Mouse (Mus musculus) CH12.LX (cell line): ENCODE measurements around the gene Pros1. TPM values are rescaled to one million over a fixed set of nuclear protein-coding genes. Genes with fewer than 3 reads are reported as not detected.

ENCODE experiments used
- DNase-seq: peaks from one replicate; pipeline ENCODE4 v3.0.0-alpha.2; 2013; ENCODE audit errors: extremely low read depth
- H3K27ac ChIP-seq: 2 replicates; pipeline ENCODE4 v1.5.1; 2012; ENCODE audit warnings: low read depth, mild to moderate bottlenecking, control low read depth, moderate library complexity; ENCODE audit not compliant: insufficient read depth
- H3K27me3 ChIP-seq: replicated peaks from 2 replicates; pipeline ENCODE3; 2012; ENCODE audit warnings: inconsistent platforms
- H3K36me3 ChIP-seq, 2 experiments: replicated peaks in 1 of 2; 2 replicates each; pipeline versions ENCODE3 to v1.6.1; 2012; ENCODE audit warnings: inconsistent platforms in 1 of 2, low read length in 1 of 2, mild to moderate bottlenecking in 1 of 2, mixed read lengths in 1 of 2, moderate library complexity in 1 of 2; ENCODE audit not compliant: control insufficient read depth in 1 of 2, insufficient read depth in 1 of 2
- H3K4me1 ChIP-seq, 2 experiments: 2 replicates each; pipeline ENCODE4 v1.6.1; 2012; ENCODE audit warnings: inconsistent platforms in 1 of 2, moderate library complexity in 1 of 2; ENCODE audit not compliant: insufficient read depth in 2 of 2, control insufficient read depth in 1 of 2
- H3K4me2 ChIP-seq: 2 replicates; pipeline ENCODE4 v1.6.1; 2012; ENCODE audit warnings: low read depth, mild to moderate bottlenecking, control low read depth; ENCODE audit not compliant: poor library complexity, insufficient read depth, severe bottlenecking
- H3K4me3 ChIP-seq, 3 experiments: fragments of 150-350 bp in 1 of 3; sonication (generic) in 1 of 3; replicated peaks in 1 of 3; 2 replicates each; pipeline versions ENCODE3 to v1.5.1; 2011 to 2012; ENCODE audit warnings: low read depth in 2 of 3, low read length in 2 of 3, mild to moderate bottlenecking in 2 of 3, moderate library complexity in 2 of 3, control low read depth in 1 of 3, improper control_type of control experiment in 1 of 3, inconsistent platforms in 1 of 3, mixed read lengths in 1 of 3; ENCODE audit not compliant: poor library complexity in 1 of 3
- H3K79me2 ChIP-seq: replicated peaks from 2 replicates; pipeline ENCODE4 v1.6.1; 2012; ENCODE audit warnings: mild to moderate bottlenecking, moderate library complexity; ENCODE audit not compliant: control insufficient read depth, poor library complexity, insufficient read depth, severe bottlenecking; ENCODE audit errors: extremely low read depth
- H3K9ac ChIP-seq: 2 replicates; pipeline ENCODE4 v1.6.1; 2012; ENCODE audit warnings: low read depth, mild to moderate bottlenecking, control low read depth, moderate library complexity; ENCODE audit not compliant: insufficient read depth
- H3K9me3 ChIP-seq: replicated peaks from 2 replicates; pipeline ENCODE3; 2012; ENCODE audit warnings: low read length, inconsistent platforms, mixed read lengths
- BHLHE40 ChIP-seq: IDR thresholded peaks from 2 replicates; pipeline ENCODE4 v1.6.1; 2011; ENCODE audit warnings: mild to moderate bottlenecking, low read depth, low read length, improper control_type of control experiment
- CHD1 ChIP-seq: IDR thresholded peaks from 2 replicates; pipeline ENCODE4 v1.6.1; 2012; ENCODE audit warnings: low read depth, low read length, improper control_type of control experiment, inconsistent platforms
- CTCF ChIP-seq, 2 experiments: IDR thresholded peaks in 1 of 2; conservative IDR thresholded peaks in 1 of 2; 2 replicates each; pipeline ENCODE4 v1.5.1; 2011 to 2012; ENCODE audit warnings: low read depth in 2 of 2, low read length in 2 of 2, improper control_type of control experiment in 1 of 2, inconsistent platforms in 1 of 2, mild to moderate bottlenecking in 1 of 2, moderate library complexity in 1 of 2
- E2F4 ChIP-seq: IDR thresholded peaks from 2 replicates; pipeline ENCODE4 v1.6.1; 2011; ENCODE audit warnings: low read depth, low read length, improper control_type of control experiment; ENCODE audit not compliant: insufficient replicate concordance
- ELF1 ChIP-seq: IDR thresholded peaks from 2 replicates; pipeline ENCODE4 v1.6.1; 2014; ENCODE audit warnings: low read depth, mild to moderate bottlenecking, inconsistent platforms, low read length, improper control_type of control experiment
- JUN ChIP-seq: IDR thresholded peaks from 2 replicates; pipeline ENCODE4 v1.6.1; 2011; ENCODE audit warnings: low read depth, mild to moderate bottlenecking, low read length, improper control_type of control experiment, moderate library complexity; ENCODE audit not compliant: insufficient read depth
- MAX ChIP-seq: IDR thresholded peaks from 2 replicates; pipeline ENCODE4 v1.6.1; 2011; ENCODE audit warnings: low read length, improper control_type of control experiment
- MEF2A ChIP-seq: IDR thresholded peaks from 2 replicates; pipeline ENCODE4 v1.6.1; 2014; ENCODE audit warnings: low read depth, mild to moderate bottlenecking, inconsistent platforms, low read length, improper control_type of control experiment, borderline replicate concordance
- NELFE ChIP-seq: IDR thresholded peaks from 2 replicates; pipeline ENCODE4 v1.6.1; 2011; ENCODE audit warnings: low read depth, low read length, improper control_type of control experiment
- PAX5 ChIP-seq: IDR thresholded peaks from 2 replicates; pipeline ENCODE4 v1.6.1; 2012; ENCODE audit warnings: low read length, inconsistent platforms, mixed read lengths
- POLR2AphosphoS2 ChIP-seq: IDR thresholded peaks from 2 replicates; pipeline ENCODE4 v1.6.1; 2011; ENCODE audit warnings: low read depth, low read length, improper control_type of control experiment
- USF1 ChIP-seq: IDR thresholded peaks from 2 replicates; pipeline ENCODE4 v1.6.1; 2014; ENCODE audit warnings: low read depth, mild to moderate bottlenecking, inconsistent platforms, low read length, improper control_type of control experiment
- dilution Hi-C: fragments of 300-500 bp; cut with MboI; formaldehyde crosslinking; loops from 2 replicates; pipeline ENCODE4 v1.14.3; 2020; ENCODE audit warnings: low sequenced_read_pairs; ENCODE audit not compliant: extremely low pct_unique_long_range_greater_than_20kb, extremely low pct_ligation_motif_present
- in situ Hi-C: fragments of 300-500 bp; cut with MboI; formaldehyde crosslinking; loops from 3 replicates; pipeline ENCODE4 v1.14.3; 2019; ENCODE audit warnings: low sequenced_read_pairs, low pct_ligation_motif_present, low pct_unique_long_range_greater_than_20kb, mixed read lengths
- polyA plus RNA-seq: library from polyadenylated mRNA; unstranded; fragments of >175 nt; gene quantifications from 2 replicates; pipeline ENCODE4 v1.2.1, GENCODE M21; 2012; ENCODE audit warnings: low read depth; ENCODE audit not compliant: insufficient read length
- total RNA-seq, 2 experiments: library from RNA; depleted of rRNA; stranded (reverse); fragments of 300-350 nt in 1 of 2; fragments of >200 nt in 1 of 2; gene quantifications; 2 replicates each; pipeline ENCODE4 v1.2.3; 2012 to 2014

Pros1 gene
- total and polyA plus RNA-seq, 3 experiments: 1.3 to 9.7 (median 1.6) TPM

GRCm38 (mm10) chr16:62874065-62874464 is 20.0 kb downstream of the Pros1 start:
- TF ChIP-seq JUN: no peak
- Histone ChIP-seq H3K79me2 (no peaks in the 10 kb centered on the region), H3K9me3 (no peaks in the 10 kb centered on the region), H3K4me3 (no peak overlapping the region), H3K27ac (no peak overlapping the region), H3K36me3 (no peaks in the 10 kb centered on the region), H3K27me3 (no peaks in the 10 kb centered on the region), H3K4me2 (no peak overlapping the region), H3K4me1 (no peaks in the 10 kb centered on the region), H3K9ac (no peak overlapping the region)
- no peak for DNase-seq
- in situ Hi-C loops: no loop called here
- dilution Hi-C loops: no loop called here

GRCm38 (mm10) chr16:62895824-62896223 is 41.7 kb downstream of the Pros1 start:
- H3K36me3 ChIP-seq: no peaks in the 10 kb centered on the region
- in situ Hi-C loops (no loop called here), dilution Hi-C loops (no loop called here)

GRCm38 (mm10) chr16:62911364-62911763 is 57.3 kb downstream of the Pros1 start:
- dilution Hi-C loops: no loop called here
- H3K36me3 ChIP-seq: no peaks in the 10 kb centered on the region

More at GRCm38 (mm10) chr16:62895824-62896223, 41.7 kb downstream of the Pros1 start:
- H3K4me2 ChIP-seq: no peak overlapping the region
- no peaks in the 10 kb centered on the region for H3K4me1 ChIP-seq
- no peaks in the 10 kb centered on the region for H3K79me2 ChIP-seq
- no peak overlapping the region for H3K27ac ChIP-seq
- no peaks in the 10 kb centered on the region for H3K27me3 ChIP-seq
- no peaks in the 10 kb centered on the region for H3K9me3 ChIP-seq
- TF ChIP-seq MEF2A (no peak), CHD1 (no peak)
- H3K9ac ChIP-seq: no peak overlapping the region
- H3K4me3 ChIP-seq: no peak overlapping the region
- no peak for DNase-seq

More at GRCm38 (mm10) chr16:62911364-62911763, 57.3 kb downstream of the Pros1 start:
- Histone ChIP-seq H3K4me1 (peaks cover 0 to 4% of the 10 kb centered on the region in 2 experiments; a peak in 1 of 4 replicates), H3K9me3 (no peaks in the 10 kb centered on the region), H3K4me3 (no peak overlapping the region), H3K79me2 (no peaks in the 10 kb centered on the region), H3K9ac (no peak overlapping the region), H3K27me3 (no peaks in the 10 kb centered on the region), H3K27ac (no peak overlapping the region), H3K4me2 (no peak overlapping the region)
- DNase-seq: no peak
- in situ Hi-C loops: no loop called here
- TF ChIP-seq ELF1: no peak
- TF ChIP-seq E2F4: no peak
- no peak for TF ChIP-seq MAX
- no peak for TF ChIP-seq NELFE
- TF ChIP-seq PAX5: no peak
- no peak for TF ChIP-seq POLR2AphosphoS2
- no peak for TF ChIP-seq USF1
- no peak for TF ChIP-seq CTCF (conservative IDR thresholded peaks at IDR 0.05 in 1 of 2, IDR thresholded peaks at IDR 0.05 in 1 of 2; ENCODE audit: low read depth in 2 of 2, low read length in 2 of 2)
- TF ChIP-seq BHLHE40: no peak
- TF ChIP-seq JUN: no peak
